Comparison of ENCODE assay signal across 8 mouse cellular contexts in genomic region chr13:53393498-53394242, GRCm38 (mm10). TPM values are rescaled to one million over a fixed set of nuclear protein-coding genes. Genes with fewer than 3 reads are reported as not detected.
DNase-seq lines count a peak whose midpoint lies in the region; ATAC-seq and TF ChIP-seq lines count a peak whose summit lies in the region.
"Had no signal": no experiment of that assay in that cellular context is flagged by ENCODE, and none has a peak within 500 bp of the region (broad histone marks: within the 10 kb centered on the region; RNA-seq: fewer than 3 reads in every experiment).

No protein-coding gene starts in this region.

- no peaks in the 10 kb centered on the region for H3K4me1 ChIP-seq in MEL (ENCODE audit: control insufficient read depth in 1 of 2, insufficient read depth in 2 of 2, low read length in 2 of 2)
- H3K4me1 ChIP-seq in bone marrow, adult 2 months (ENCODE audit: control insufficient read depth, insufficient read depth, low read length) = peaks cover 5% of the 10 kb centered on the region
- peaks cover 8% of the 10 kb centered on the region for H3K4me1 ChIP-seq in embryonic facial prominence, embryonic 15.5 days
- peaks cover 6% of the 10 kb centered on the region; the same call in 1 of the 2 replicates for H3K4me1 ChIP-seq in hindbrain, embryonic 13.5 days (replicated peaks)
- H3K4me1 ChIP-seq: liver, embryonic 13.5 days had no signal

- no peaks in the 10 kb centered on the region for H3K36me3 ChIP-seq in MEL (ENCODE audit: control insufficient read depth in 1 of 2, insufficient read depth in 2 of 2, low read length in 2 of 2)
- H3K36me3 ChIP-seq in embryonic facial prominence, embryonic 15.5 days = no peaks in the 10 kb centered on the region
- H3K36me3 ChIP-seq in hindbrain, embryonic 13.5 days = no peaks in the 10 kb centered on the region
- H3K36me3 ChIP-seq in splenic B cell, adult 2 months (ENCODE audit: control insufficient read depth, insufficient read depth, low read length, poor library complexity, severe bottlenecking) = no peaks in the 10 kb centered on the region
- H3K36me3 ChIP-seq: liver, embryonic 13.5 days had no signal

- TF ChIP-seq POLR2A in MEL (IDR thresholded peaks at IDR 0.05; ENCODE audit: control insufficient read depth in 1 of 2, insufficient read depth in 1 of 2, low read depth in 1 of 2, low read length in 2 of 2, poor library complexity in 1 of 2) = no peak
- no peak for TF ChIP-seq POLR2A in bone marrow, adult 2 months (IDR thresholded peaks at IDR 0.05; ENCODE audit: borderline replicate concordance, control insufficient read depth, low read depth, low read length)

- no peaks in the 10 kb centered on the region for H3K9me3 ChIP-seq in MEL (replicated peaks; ENCODE audit: insufficient read depth, low read length)
- H3K9me3 ChIP-seq in embryonic facial prominence, embryonic 15.5 days (replicated peaks) = no peaks in the 10 kb centered on the region
- no peaks in the 10 kb centered on the region for H3K9me3 ChIP-seq in hindbrain, embryonic 13.5 days
- H3K9me3 ChIP-seq: liver, embryonic 13.5 days had no signal

- H3K27me3 ChIP-seq in MEL (ENCODE audit: control insufficient read depth in 1 of 2, insufficient read depth in 2 of 2, low read length in 2 of 2) = no peaks in the 10 kb centered on the region
- H3K27me3 ChIP-seq in embryonic facial prominence, embryonic 15.5 days = no peaks in the 10 kb centered on the region
- H3K27me3 ChIP-seq in hindbrain, embryonic 13.5 days = 0 out of 2 replicates have a peak, but pooled peaks cover 6% of the 10 kb centered on the region
- no peaks in the 10 kb centered on the region; the same call in 1 of the 2 replicates for H3K27me3 ChIP-seq in splenic B cell, adult 2 months (ENCODE audit: control insufficient read depth, insufficient read depth, low read length, poor library complexity, severe bottlenecking)
- H3K27me3 ChIP-seq: liver, embryonic 13.5 days had no signal

- TF ChIP-seq CTCF in MEL (IDR thresholded peaks at IDR 0.05 in 2 of 3, conservative IDR thresholded peaks at IDR 0.05 in 1 of 3; ENCODE audit: control insufficient read depth in 1 of 3, insufficient read depth in 1 of 3, low read depth in 2 of 3, low read length in 3 of 3, poor library complexity in 1 of 3, severe bottlenecking in 1 of 3) = peak; percentile 8 to 38 (median 14); a peak in 2 of 6 replicates
- TF ChIP-seq CTCF in bone marrow, adult 2 months (IDR thresholded peaks at IDR 0.05; ENCODE audit: control insufficient read depth, insufficient read depth, low read length) = peak; percentile 26; the same call in 1 of the 2 replicates

- H3K4me3 ChIP-seq in MEL (ENCODE audit: control insufficient read depth in 1 of 2, insufficient read depth in 1 of 2, low read depth in 2 of 2, low read length in 2 of 2) = no peak overlapping the region
- H3K4me3 ChIP-seq in bone marrow, adult 2 months (replicated peaks; ENCODE audit: control insufficient read depth, low read depth, low read length) = no peak overlapping the region
- no peak overlapping the region for H3K4me3 ChIP-seq in embryonic facial prominence, embryonic 15.5 days (replicated peaks)
- 0 out of 2 replicates have a peak overlapping the region, but pooled peaks have one; percentile 15 for H3K4me3 ChIP-seq in hindbrain, embryonic 13.5 days
- H3K4me3 ChIP-seq: liver, embryonic 13.5 days had no signal

- ATAC-seq in embryonic facial prominence, embryonic 15.5 days (ENCODE audit: insufficient number of reproducible peaks, low FRiP score, low TSS enrichment, low read depth) = peak; percentile 60
- ATAC-seq in hindbrain, embryonic 13.5 days (ENCODE audit: low FRiP score) = peak; percentile 65; the same call in 1 of the 2 replicates
- ATAC-seq in megakaryocyte, adult 5-6 weeks (ENCODE audit: poor library complexity, severe bottlenecking) = 0 out of 2 replicates have a peak, but pooled peaks have one; percentile 41

- no peak overlapping the region for H3K9ac ChIP-seq in MEL (ENCODE audit: control insufficient read depth, low read depth, low read length, poor library complexity, severe bottlenecking)
- no peak overlapping the region for H3K9ac ChIP-seq in embryonic facial prominence, embryonic 15.5 days
- no peak overlapping the region for H3K9ac ChIP-seq in hindbrain, embryonic 13.5 days
- H3K9ac ChIP-seq: liver, embryonic 13.5 days had no signal

- H3K79me2 ChIP-seq in MEL (ENCODE audit: control insufficient read depth, insufficient read depth, low read length, poor library complexity) = no peaks in the 10 kb centered on the region

- H3K4me2 ChIP-seq in embryonic facial prominence, embryonic 15.5 days (replicated peaks) = peak overlapping the region; percentile 27
- peak overlapping the region; percentile 44 for H3K4me2 ChIP-seq in hindbrain, embryonic 13.5 days
- H3K4me2 ChIP-seq: liver, embryonic 13.5 days had no signal

- no peak overlapping the region for H3K27ac ChIP-seq in MEL (ENCODE audit: control insufficient read depth, low read depth, low read length)
- H3K27ac ChIP-seq in bone marrow, adult 2 months (ENCODE audit: control insufficient read depth, insufficient read depth, low read depth, low read length, poor library complexity) = no peak overlapping the region
- H3K27ac ChIP-seq in embryonic facial prominence, embryonic 15.5 days (replicated peaks) = no peak overlapping the region
- H3K27ac ChIP-seq in hindbrain, embryonic 13.5 days = no peak overlapping the region
- H3K27ac ChIP-seq: liver, embryonic 13.5 days had no signal

- no peak for DNase-seq in MEL (ENCODE audit: low read depth, low spot score)
- peak; percentile 52 to 72 for DNase-seq in layer of hippocampus, postnatal 25 days (ENCODE audit: extremely low spot score in 1 of 2, low spot score in 1 of 2)
- peak; percentile 18 for DNase-seq in splenic B cell, adult 2 months (ENCODE audit: low read depth, low spot score)
- DNase-seq: liver, embryonic 13.5 days had no signal

- no peak for TF ChIP-seq RAD21 in MEL (IDR thresholded peaks at IDR 0.05; ENCODE audit: low read depth, low read length)

- no peak for TF ChIP-seq EP300 in MEL (IDR thresholded peaks at IDR 0.05; ENCODE audit: low read depth in 1 of 2, low read length in 2 of 2)

- WGBS in bone marrow, adult 2 months = 43% methylated on average over 16 of the region's 16 CpGs
- WGBS in embryonic facial prominence, embryonic 15.5 days = 18% methylated on average over 16 of the region's 16 CpGs
- 27% methylated on average over 16 of the region's 16 CpGs for WGBS in hindbrain, embryonic 13.5 days

TF ChIP-seq in MEL, 35 proteins besides CTCF, POLR2A, EP300 and RAD21:
- TF ChIP-seq ZC3H11A (IDR thresholded peaks at IDR 0.05; ENCODE audit: low read depth, low read length) (no peak), CHD1 (IDR thresholded peaks at IDR 0.05; ENCODE audit: low read depth, low read length) (no peak), ZKSCAN1 (IDR thresholded peaks at IDR 0.05; ENCODE audit: low read depth, low read length) (no peak), GATA1 (IDR thresholded peaks at IDR 0.05; ENCODE audit: low read depth, low read length) (no peak), SMC3 (IDR thresholded peaks at IDR 0.05; ENCODE audit: low read depth, low read length) (peak; percentile 12; the same call in 1 of the 2 replicates)

RNA-seq across cellular contexts. Expression of gene Sptlc1, which starts 16.5 kb away (rescaled TPM):
- not detected in 2 replicates for total RNA-seq in MEL (2012; rRNA removed)
- not detected for polyA plus RNA-seq in MEL (2012; ENCODE audit: insufficient read depth in 1 of 2, insufficient read length in 2 of 2, low read depth in 1 of 2, low replicate concordance in 2 of 2, missing spikeins in 1 of 2)
- polyA plus RNA-seq in bone marrow, adult 2 months (2011; ENCODE audit: insufficient read depth, insufficient read length, low replicate concordance, missing spikeins) = 14.9 and 22.9 TPM in 2 replicates
- 41.7 and 43.0 TPM in 2 replicates for polyA plus RNA-seq in embryonic facial prominence, embryonic 15.5 days (2015; fragmentation: Nextera tagmentation; extraction: Ambion mirVana)
- 27.5 and 28.1 TPM in 2 replicates for polyA plus RNA-seq in hindbrain, embryonic 13.5 days (2015; fragmentation: Nextera tagmentation; extraction: Ambion mirVana)
- 10 to 100 TPM; 30.9 TPM for total RNA-seq in layer of hippocampus, postnatal 25 days (2021)
- 19.0 and 21.4 TPM in 2 replicates for total RNA-seq in megakaryocyte, adult 5-6 weeks (2015)
- 37.2 and 38.8 TPM in 2 replicates for total RNA-seq in megakaryocyte, adult 5-6 weeks (2017)

Comparison
In these comparisons a context has a peak if more than half of its experiments do, and no peak if none do; other contexts are left out.
1. RNA of gene Sptlc1, which starts 16.5 kb away (polyA plus RNA-seq): 41.7 to 43.0 TPM in embryonic facial prominence, embryonic 15.5 days, 27.5 to 28.1 TPM in hindbrain, embryonic 13.5 days and 14.9 to 22.9 TPM in bone marrow, adult 2 months; not detected in MEL; every median in the first group is over 10 times any median in the second.
2. Peak in every context shown above with its lines, with median percentiles within 50 percentile points of each other: ATAC-seq.